ENCODE assay signal across 19 mouse cellular contexts in genomic region chr13:80745991-80746390, GRCm38 (mm10).
DNase-seq lines count a peak whose midpoint lies in the region; ATAC-seq and TF ChIP-seq lines count a peak whose summit lies in the region.
"Had no signal": no experiment of that assay in that cellular context is flagged by ENCODE, and none has a peak within 500 bp of the region (broad histone marks: within the 10 kb centered on the region; RNA-seq: fewer than 3 reads in every experiment).

No protein-coding gene starts in this region.

- TF ChIP-seq CTCF in kidney, adult 2 months (conservative IDR thresholded peaks at IDR 0.05; ENCODE audit: insufficient read depth, insufficient read length, low read depth, low read length), result no peak

- H3K4me3 ChIP-seq in hindbrain, embryonic 16.5 days (ENCODE audit: low read length), result no peak overlapping the region
- no peak overlapping the region for H3K4me3 ChIP-seq in hindbrain, embryonic 10.5 days
- no peak overlapping the region for H3K4me3 ChIP-seq in kidney, embryonic 16.5 days (ENCODE audit: low read length)
- H3K4me3 ChIP-seq in kidney, adult 2 months (ENCODE audit: insufficient read depth, low read depth, low read length), result no peak overlapping the region
- H3K4me3 ChIP-seq in intestine, embryonic 15.5 days (replicated peaks), result no peak overlapping the region
- H3K4me3 ChIP-seq: embryonic facial prominence, embryonic 12.5 days; heart, embryonic 12.5 days had no signal

- H3K4me1 ChIP-seq in hindbrain, embryonic 16.5 days (ENCODE audit: control insufficient read depth, insufficient read depth, low read depth, low read length), result no peaks in the 10 kb centered on the region
- H3K4me1 ChIP-seq in hindbrain, embryonic 10.5 days (replicated peaks), result no peaks in the 10 kb centered on the region
- H3K4me1 ChIP-seq in kidney, embryonic 16.5 days (ENCODE audit: insufficient read depth, low read length), result no peaks in the 10 kb centered on the region
- no peaks in the 10 kb centered on the region for H3K4me1 ChIP-seq in kidney, adult 2 months (ENCODE audit: control insufficient read depth, insufficient read depth, low read length)
- no peaks in the 10 kb centered on the region for H3K4me1 ChIP-seq in intestine, embryonic 15.5 days (replicated peaks)
- H3K4me1 ChIP-seq: heart, embryonic 12.5 days had no signal

- H3K9me3 ChIP-seq in hindbrain, embryonic 16.5 days (ENCODE audit: control insufficient read depth, low read length), result no peaks in the 10 kb centered on the region
- no peaks in the 10 kb centered on the region for H3K9me3 ChIP-seq in hindbrain, embryonic 10.5 days
- H3K9me3 ChIP-seq in kidney, embryonic 16.5 days (ENCODE audit: low read length), result no peaks in the 10 kb centered on the region
- no peaks in the 10 kb centered on the region for H3K9me3 ChIP-seq in intestine, embryonic 15.5 days
- H3K9me3 ChIP-seq: embryonic facial prominence, embryonic 12.5 days; heart, embryonic 12.5 days had no signal

- TF ChIP-seq POLR2A in kidney, adult 2 months (IDR thresholded peaks at IDR 0.05; ENCODE audit: low read depth, low read length), result no peak

- WGBS in hindbrain, embryonic 16.5 days, result 69% methylated on average over 2 of the region's 2 CpGs
- WGBS in hindbrain, embryonic 10.5 days, result 73% methylated on average over 2 of the region's 2 CpGs
- WGBS in kidney, embryonic 16.5 days, result 44% methylated on average over 2 of the region's 2 CpGs
- 44% methylated on average over 2 of the region's 2 CpGs for WGBS in kidney, adult 2 months
- 89% methylated on average over 2 of the region's 2 CpGs for WGBS in intestine, embryonic 15.5 days

- no peak overlapping the region for H3K4me2 ChIP-seq in hindbrain, embryonic 16.5 days (ENCODE audit: low read length)
- no peak overlapping the region for H3K4me2 ChIP-seq in kidney, embryonic 16.5 days (replicated peaks; ENCODE audit: low read depth, low read length)
- no peak overlapping the region for H3K4me2 ChIP-seq in intestine, embryonic 15.5 days (replicated peaks)
- H3K4me2 ChIP-seq: embryonic facial prominence, embryonic 12.5 days; heart, embryonic 12.5 days; hindbrain, embryonic 14.5 days had no signal

- no peak overlapping the region for H3K9ac ChIP-seq in hindbrain, embryonic 16.5 days (ENCODE audit: low read depth, low read length)
- no peak overlapping the region for H3K9ac ChIP-seq in kidney, embryonic 16.5 days (replicated peaks; ENCODE audit: low read length)
- H3K9ac ChIP-seq in intestine, embryonic 15.5 days, result no peak overlapping the region
- H3K9ac ChIP-seq: embryonic facial prominence, embryonic 12.5 days; heart, embryonic 12.5 days; hindbrain, embryonic 14.5 days had no signal

- H3K36me3 ChIP-seq in hindbrain, embryonic 16.5 days (ENCODE audit: control insufficient read depth, insufficient read depth, low read length), result no peaks in the 10 kb centered on the region
- no peaks in the 10 kb centered on the region for H3K36me3 ChIP-seq in hindbrain, embryonic 10.5 days
- H3K36me3 ChIP-seq in kidney, embryonic 16.5 days (ENCODE audit: insufficient read depth, low read length), result no peaks in the 10 kb centered on the region
- no peaks in the 10 kb centered on the region for H3K36me3 ChIP-seq in kidney, adult 2 months (ENCODE audit: control insufficient read depth, insufficient read depth, low read length)
- H3K36me3 ChIP-seq in intestine, embryonic 15.5 days, result no peaks in the 10 kb centered on the region
- H3K36me3 ChIP-seq: embryonic facial prominence, embryonic 12.5 days; heart, embryonic 12.5 days had no signal

- H3K27ac ChIP-seq in hindbrain, embryonic 16.5 days (ENCODE audit: low read depth, low read length), result no peak overlapping the region
- H3K27ac ChIP-seq in hindbrain, embryonic 10.5 days, result no peak overlapping the region
- H3K27ac ChIP-seq in kidney, embryonic 16.5 days (ENCODE audit: low read length), result no peak overlapping the region
- no peak overlapping the region for H3K27ac ChIP-seq in kidney, adult 2 months (ENCODE audit: insufficient read depth, low read depth, low read length)
- no peak overlapping the region for H3K27ac ChIP-seq in intestine, embryonic 15.5 days
- H3K27ac ChIP-seq: embryonic facial prominence, embryonic 12.5 days; hindbrain, embryonic 14.5 days had no signal

- no peaks in the 10 kb centered on the region for H3K27me3 ChIP-seq in hindbrain, embryonic 16.5 days (replicated peaks; ENCODE audit: control insufficient read depth, insufficient read depth, low read length)
- H3K27me3 ChIP-seq in hindbrain, embryonic 10.5 days (ENCODE audit: insufficient read depth, poor library complexity, severe bottlenecking), result no peaks in the 10 kb centered on the region
- no peaks in the 10 kb centered on the region for H3K27me3 ChIP-seq in kidney, embryonic 16.5 days (ENCODE audit: insufficient read depth, low read length)
- H3K27me3 ChIP-seq in kidney, adult 2 months (replicated peaks; ENCODE audit: control insufficient read depth, insufficient read depth, low read length), result no peaks in the 10 kb centered on the region
- no peaks in the 10 kb centered on the region for H3K27me3 ChIP-seq in intestine, embryonic 15.5 days (replicated peaks)
- H3K27me3 ChIP-seq: CH12.LX; embryonic facial prominence, embryonic 12.5 days; heart, embryonic 12.5 days had no signal

- DNase-seq in hindbrain, embryonic 10.5 days (ENCODE audit: low spot score), result no peak
- no peak for DNase-seq in kidney, adult 2 months
- DNase-seq in ZHBTc4 (ENCODE audit: low read depth, low spot score), result peak; percentile 9
- DNase-seq in retina, embryonic 14.5 days (ENCODE audit: low spot score), result peak; percentile 63
- DNase-seq: adrenal gland, adult 2 months; adrenal gland, postnatal 25 days; cerebellum, adult 11 months; cerebellum, adult 8-10 months; cerebellum, postnatal 14 days; gastrocnemius, postnatal 25 days had no signal

- ATAC-seq in hindbrain, embryonic 16.5 days, result 0 out of 2 replicates have a peak, but pooled peaks have one; percentile 48
- ATAC-seq in kidney, embryonic 16.5 days (ENCODE audit: low FRiP score, low TSS enrichment), result peak; percentile 60; the same call in 1 of the 2 replicates
- no peak for ATAC-seq in intestine, embryonic 15.5 days
- ATAC-seq: inflammation-experienced regulatory T-cells, adult 6 months; Patski had no signal

Comparison
In these comparisons a context has a peak if more than half of its experiments do, and no peak if none do; other contexts are left out.
1. DNase-seq: peak in ZHBTc4 (single experiment) and retina, embryonic 14.5 days (single experiment); none in hindbrain, embryonic 10.5 days (single experiment) and kidney, adult 2 months (single experiment).